Mouse (Mus musculus) testis, adult 2 months (tissue): ENCODE results near the gene Smim13.

Source experiments
- CTCF ChIP-seq: fragments of 200-500 bp; IDR thresholded peaks from 2 replicates; pipeline ENCODE4 v1.5.1; 2012; ENCODE audit warnings: low read depth, mild to moderate bottlenecking, inconsistent platforms, low read length, moderate library complexity; ENCODE audit not compliant: control insufficient read depth, insufficient read depth, insufficient replicate concordance
- POLR2A ChIP-seq: fragments of 200-500 bp; IDR thresholded peaks from 2 replicates; pipeline ENCODE4 v1.6.1; 2012; ENCODE audit warnings: low read depth, mild to moderate bottlenecking, inconsistent platforms, low read length, moderate library complexity; ENCODE audit not compliant: control insufficient read depth

- TF ChIP-seq CTCF (no peak), POLR2A (no peak)
Observed at GRCm38 (mm10) chr13:41235845-41236741, 13.6 kb upstream of the Smim13 start.
